Mouse (Mus musculus): ENCODE measurements around the gene Tmem235.
"Not testable (repeated sequence)": the region's sequence is repeated elsewhere in the genome, so short reads cannot be mapped to it uniquely, and the experiment has no call there.

Gene Tmem235

GRCm38 (mm10) chr11:117832086-117832969 is 28.2 kb upstream of the Tmem235 start:
- DNase-seq (ENCODE audit: low read depth): peak; percentile 97

- not testable (repeated sequence) for DNase-seq (ENCODE audit: low read depth)
Measured at GRCm38 (mm10) chr11:117833509-117833908, 27.0 kb upstream of the Tmem235 start.

- no peak for DNase-seq (ENCODE audit: low read depth)
Measured at GRCm38 (mm10) chr11:117834086-117834485, 26.5 kb upstream of the Tmem235 start.

- peak; percentile 33 for DNase-seq (ENCODE audit: low read depth)
Measured at GRCm38 (mm10) chr11:117836306-117836705, 24.2 kb upstream of the Tmem235 start.

- DNase-seq (ENCODE audit: low read depth): no peak
Measured at GRCm38 (mm10) chr11:117838572-117838971, 22.0 kb upstream of the Tmem235 start.

DNA sequence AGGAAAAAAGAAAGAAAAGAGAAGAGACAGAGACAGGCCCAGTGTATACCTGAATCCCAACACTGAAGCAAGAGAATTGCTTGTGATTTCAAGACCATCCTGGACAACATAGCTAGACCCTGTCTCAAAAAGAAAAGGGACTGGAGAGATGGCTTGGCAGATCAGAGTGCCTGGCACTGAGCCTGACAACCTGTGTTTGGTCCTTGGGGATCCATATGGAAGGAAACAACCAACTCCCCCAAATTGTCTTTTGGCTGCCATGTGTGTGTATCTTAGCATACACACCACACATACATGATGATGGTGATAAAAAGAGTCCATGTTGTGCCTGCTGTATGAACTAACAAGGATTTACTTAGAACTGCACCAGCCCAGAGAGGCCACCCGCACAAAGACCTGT is 21.5 kb upstream of the Tmem235 start:
- DNase-seq (ENCODE audit: low read depth): no peak

GRCm38 (mm10) chr11:117840910-117841309 is 19.6 kb upstream of the Tmem235 start:
- DNase-seq (ENCODE audit: low read depth): no peak

- DNase-seq (ENCODE audit: low read depth): no peak
Measured at GRCm38 (mm10) chr11:117843434-117843833, 17.1 kb upstream of the Tmem235 start.

GRCm38 (mm10) chr11:117844997-117845396 is 15.6 kb upstream of the Tmem235 start:
- DNase-seq (ENCODE audit: low read depth): no peak

- DNase-seq (ENCODE audit: low read depth): no peak
Measured at GRCm38 (mm10) chr11:117845651-117846050, 14.9 kb upstream of the Tmem235 start.

- DNase-seq (ENCODE audit: low read depth): peak; percentile 52
Measured at GRCm38 (mm10) chr11:117846640-117847039, 13.9 kb upstream of the Tmem235 start.

GRCm38 (mm10) chr11:117847593-117848215 is 12.8 kb upstream of the Tmem235 start:
- DNase-seq (ENCODE audit: low read depth): peak; percentile 23

DNA sequence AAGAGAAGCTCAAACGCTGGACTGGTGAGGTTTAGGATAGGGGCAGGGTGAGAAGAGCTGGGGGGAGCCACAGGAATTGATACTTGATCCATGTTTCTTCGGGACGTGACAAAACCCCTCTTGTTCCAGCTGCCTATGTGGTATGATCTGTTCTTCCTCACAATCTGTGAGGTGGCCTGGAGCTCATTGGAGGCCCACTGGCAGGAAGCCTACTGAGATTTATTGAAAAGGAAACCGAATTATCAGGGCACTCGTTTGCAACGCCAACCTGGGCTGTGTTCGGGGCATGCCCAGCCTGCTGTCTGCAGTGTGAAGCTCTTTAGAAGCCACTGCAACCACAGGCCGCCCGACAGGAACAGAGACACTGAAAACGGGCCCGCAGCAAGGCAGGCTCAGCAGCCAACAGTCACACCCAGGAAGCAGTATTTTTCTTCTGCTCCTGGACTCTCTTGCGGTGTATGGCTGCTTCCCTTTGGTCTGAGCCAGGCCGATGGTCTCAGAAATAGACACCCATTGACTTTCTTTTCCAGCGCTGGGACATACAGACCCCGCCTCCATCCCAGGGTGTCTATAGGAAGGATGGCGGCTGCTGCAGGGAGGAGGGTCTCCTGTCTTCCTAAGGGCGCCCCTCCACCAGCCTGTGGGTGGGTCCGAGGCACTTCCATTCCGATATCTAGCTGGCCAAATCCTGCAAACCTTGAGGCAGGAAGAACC is 12.1 kb upstream of the Tmem235 start:
- peak; percentile 87 for DNase-seq (ENCODE audit: low read depth)

- peak; percentile 98 for DNase-seq (ENCODE audit: low read depth)
Measured at GRCm38 (mm10) chr11:117848985-117849671, 11.4 kb upstream of the Tmem235 start, which contains the start of gene Birc5. Gene Birc5, plus strand, starts transcription at chr11:117849251.

DNA sequence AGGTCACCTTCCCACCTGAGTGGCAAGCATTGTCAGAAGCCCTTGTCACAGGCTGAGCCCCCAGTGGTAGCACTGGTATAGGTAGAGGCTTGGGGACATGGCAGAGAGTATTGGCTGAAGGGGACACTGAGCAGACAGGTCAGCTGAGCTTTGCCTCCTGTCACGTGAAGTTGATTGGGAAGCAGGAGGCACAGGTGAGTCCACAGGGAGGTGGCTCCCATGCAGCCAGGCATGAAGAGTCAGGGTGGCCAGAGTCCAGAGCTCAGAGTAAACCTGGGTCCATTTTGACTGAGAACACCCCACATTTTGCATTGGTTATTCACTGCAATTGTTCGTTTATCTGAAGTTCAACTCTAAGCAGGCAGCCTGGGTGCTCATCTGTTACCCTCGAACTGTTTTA is 7.7 kb upstream of the Tmem235 start:
- DNase-seq (ENCODE audit: low read depth): no peak

GRCm38 (mm10) chr11:117854241-117854640 is 6.3 kb upstream of the Tmem235 start:
- DNase-seq (ENCODE audit: low read depth): no peak

DNA sequence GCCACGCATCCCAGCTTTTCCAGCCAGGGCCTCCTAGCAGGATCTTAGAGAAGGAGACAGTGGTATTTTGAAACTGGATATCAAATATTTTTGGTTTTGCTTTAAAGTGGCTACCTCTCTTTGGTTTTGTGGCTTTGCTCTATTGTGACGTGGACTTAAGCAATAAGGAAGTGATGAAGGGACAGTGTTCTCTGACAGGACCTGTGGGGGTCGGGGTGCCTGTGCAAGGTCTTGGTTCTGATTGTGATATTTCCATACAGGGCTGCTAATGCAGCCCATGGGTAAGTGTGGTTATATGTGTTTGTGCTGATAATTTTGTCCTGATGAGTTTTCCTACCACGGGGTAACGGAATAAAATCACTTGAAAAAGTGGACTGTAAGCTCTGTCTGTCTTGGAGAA is 5.2 kb upstream of the Tmem235 start:
- DNase-seq (ENCODE audit: low read depth): no peak

DNA sequence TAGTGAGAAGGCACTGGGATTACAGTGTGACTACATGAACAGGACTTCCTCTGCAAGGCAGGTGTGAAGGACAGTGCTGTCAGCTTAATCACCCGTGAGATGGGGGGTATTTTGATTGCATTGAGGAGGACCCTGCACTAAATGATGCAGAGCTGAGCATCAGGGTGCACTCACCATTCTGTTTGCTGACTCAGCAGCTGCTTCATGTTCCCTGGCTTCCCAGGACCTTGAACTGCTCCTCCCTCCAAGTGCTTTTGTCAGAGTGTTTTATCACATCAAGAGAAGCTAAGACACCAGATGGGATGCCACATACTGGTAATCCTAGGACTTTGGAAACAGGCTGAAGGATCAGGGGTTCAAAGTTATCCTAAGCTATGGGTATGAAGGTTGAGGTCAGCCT is 4.6 kb upstream of the Tmem235 start:
- DNase-seq (ENCODE audit: low read depth): no peak

GRCm38 (mm10) chr11:117857462-117857861 is 3.1 kb upstream of the Tmem235 start:
- DNase-seq (ENCODE audit: low read depth): no peak

DNA sequence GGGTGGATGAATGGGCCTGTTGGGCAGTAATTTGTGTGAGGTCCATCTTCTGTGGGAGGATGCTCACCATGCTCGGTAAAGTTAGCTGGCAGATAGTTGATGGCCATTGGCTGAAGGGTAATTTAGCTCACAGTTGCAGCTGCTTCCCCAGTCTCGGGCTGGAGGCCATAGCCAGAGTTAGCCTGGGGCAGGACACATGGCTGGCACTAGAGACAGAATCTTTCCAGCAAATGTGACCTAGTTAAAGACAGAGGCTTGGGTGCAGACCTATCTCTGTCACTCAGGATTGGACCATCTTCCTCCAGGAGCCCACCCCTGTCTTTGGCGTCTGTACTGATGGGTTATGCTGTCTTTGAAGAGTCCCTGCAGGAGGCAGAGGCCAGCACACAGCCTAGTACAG is 2.2 kb upstream of the Tmem235 start:
- DNase-seq (ENCODE audit: low read depth): no peak

- DNase-seq (ENCODE audit: low read depth): no peak
Measured at GRCm38 (mm10) chr11:117863174-117863856, 2.8 kb downstream of the Tmem235 start.
